In the genomic region with DNA sequence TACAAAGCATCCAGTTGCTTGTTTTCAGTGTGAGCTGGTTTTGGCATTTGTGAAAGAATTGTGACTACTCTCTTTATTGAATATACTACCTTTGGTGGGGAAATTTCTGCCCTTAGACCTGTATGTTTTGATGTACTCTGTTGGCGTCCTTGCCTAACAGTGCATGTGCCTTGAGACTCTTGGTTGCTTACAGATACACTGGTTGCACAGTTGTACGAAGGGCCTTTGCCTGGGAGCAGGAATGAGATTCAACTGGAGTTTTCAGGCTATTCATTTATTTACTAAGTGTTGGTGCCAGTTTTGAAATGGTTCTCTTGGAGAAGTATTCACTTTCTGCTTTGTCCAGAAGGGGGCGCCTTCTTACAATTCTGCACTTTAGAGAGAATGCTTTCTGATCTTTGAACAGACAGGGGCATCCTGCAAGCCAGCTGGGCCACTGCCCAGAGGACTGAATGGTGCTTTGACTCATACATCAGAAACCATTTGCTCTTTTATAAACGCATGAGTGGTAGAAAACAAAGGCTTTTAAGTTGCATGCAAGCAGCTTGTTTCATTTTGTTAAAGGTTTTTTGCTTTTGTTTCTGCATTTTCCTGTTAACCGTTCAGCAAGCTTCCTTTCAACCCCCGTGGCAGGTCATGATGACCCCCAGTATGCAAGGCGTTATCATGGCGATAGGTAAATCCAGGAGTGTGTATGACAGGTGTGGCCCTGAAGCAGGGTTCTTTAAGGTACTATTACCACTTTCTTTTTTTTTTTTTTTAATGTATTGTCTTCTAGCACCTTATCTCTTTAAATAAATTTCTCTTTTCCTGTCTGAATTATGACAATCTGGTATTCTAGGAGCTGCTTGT, we compare ENCODE assay signal across 9 mouse cellular contexts.
DNase-seq lines count a peak whose midpoint lies in the region; ATAC-seq and TF ChIP-seq lines count a peak whose summit lies in the region.
"Had no signal": no experiment of that assay in that cellular context is flagged by ENCODE, and none has a peak within 500 bp of the region (broad histone marks: within the 10 kb centered on the region; RNA-seq: fewer than 3 reads in every experiment).

No protein-coding gene starts in this region.

- TF ChIP-seq POLR2A in embryonic fibroblast, embryonic 13.5 days (IDR thresholded peaks at IDR 0.05; ENCODE audit: low read depth, low read length), result no peak

- WGBS in heart, embryonic 10.5 days, result 76% methylated on average over 8 of the region's 8 CpGs
- 73% methylated on average over 8 of the region's 8 CpGs for WGBS in heart, postnatal 0 days

- TF ChIP-seq EP300 in heart, postnatal 0 days (IDR thresholded peaks at IDR 0.05; ENCODE audit: low read depth), result no peak

- H3K9ac ChIP-seq in heart, postnatal 0 days (replicated peaks; ENCODE audit: low read depth, low read length), result no peak overlapping the region

- no peak overlapping the region for H3K27ac ChIP-seq in heart, embryonic 10.5 days
- peak overlapping the region; percentile 9; the same call in 1 of the 2 replicates for H3K27ac ChIP-seq in embryonic fibroblast, embryonic 13.5 days (ENCODE audit: insufficient read depth, low read length)
- H3K27ac ChIP-seq in heart, postnatal 0 days (ENCODE audit: low read depth), result no peak overlapping the region
- peak overlapping the region; percentile 74 for H3K27ac ChIP-seq in layer of hippocampus, adult 2 months

- peaks cover 22% of the 10 kb centered on the region for H3K36me3 ChIP-seq in heart, embryonic 10.5 days
- H3K36me3 ChIP-seq in heart, postnatal 0 days (replicated peaks; ENCODE audit: control insufficient read depth, insufficient read depth, low read length), result peaks cover 55% of the 10 kb centered on the region

- 0 out of 2 replicates have a peak, but pooled peaks have one; percentile 36 for ATAC-seq in heart, postnatal 0 days (ENCODE audit: insufficient read depth, low read depth)

- H3K4me2 ChIP-seq in heart, postnatal 0 days (ENCODE audit: low read depth, low read length), result no peak overlapping the region

- DNase-seq in heart, adult 11 months, result peak; percentile 95
- no peak for DNase-seq in heart, embryonic 10.5 days (ENCODE audit: low spot score)
- peak; percentile 95 for DNase-seq in brain, adult 2 months (ENCODE audit: low read depth, low spot score)
- DNase-seq in heart, postnatal 0 days (ENCODE audit: low spot score), result peak; percentile 45
- peak; percentile 85 to 89 for DNase-seq in layer of hippocampus, adult 2 months (ENCODE audit: low spot score in 2 of 2)
- DNase-seq in lung, postnatal 25 days (ENCODE audit: low spot score), result peak; percentile 42
- DNase-seq in retina, postnatal 7 days (ENCODE audit: low read depth, low spot score), result peak; percentile 49

- H3K27me3 ChIP-seq in heart, embryonic 10.5 days (ENCODE audit: insufficient read depth, poor library complexity, severe bottlenecking), result no peaks in the 10 kb centered on the region
- no peaks in the 10 kb centered on the region for H3K27me3 ChIP-seq in heart, postnatal 0 days (ENCODE audit: control insufficient read depth, insufficient read depth, low read length)
- H3K27me3 ChIP-seq: megakaryocyte, embryonic 14.5 days had no signal

- no peaks in the 10 kb centered on the region for H3K4me1 ChIP-seq in heart, embryonic 10.5 days
- no peaks in the 10 kb centered on the region for H3K4me1 ChIP-seq in embryonic fibroblast, embryonic 13.5 days (ENCODE audit: control insufficient read depth, insufficient read depth, low read length)
- no peaks in the 10 kb centered on the region for H3K4me1 ChIP-seq in heart, postnatal 0 days (ENCODE audit: control insufficient read depth, insufficient read depth)

- no peak for TF ChIP-seq CTCF in embryonic fibroblast, embryonic 13.5 days (IDR thresholded peaks at IDR 0.05; ENCODE audit: borderline replicate concordance, insufficient read depth, low read length)
- TF ChIP-seq CTCF in heart, postnatal 0 days (IDR thresholded peaks at IDR 0.05; ENCODE audit: low read depth), result peak; percentile 19; the same call in 1 of the 2 replicates
- peak; percentile 93 for TF ChIP-seq CTCF in layer of hippocampus, adult 2 months (conservative IDR thresholded peaks at IDR 0.05)

- H3K9me3 ChIP-seq in heart, embryonic 10.5 days, result no peaks in the 10 kb centered on the region
- H3K9me3 ChIP-seq in heart, postnatal 0 days (replicated peaks; ENCODE audit: control insufficient read depth, low read length), result no peaks in the 10 kb centered on the region
- H3K9me3 ChIP-seq: megakaryocyte, embryonic 14.5 days had no signal

- H3K4me3 ChIP-seq in heart, embryonic 10.5 days, result no peak overlapping the region
- H3K4me3 ChIP-seq in embryonic fibroblast, embryonic 13.5 days (ENCODE audit: insufficient read depth, low read length), result no peak overlapping the region
- no peak overlapping the region for H3K4me3 ChIP-seq in heart, postnatal 0 days (ENCODE audit: low read depth, low read length)
- H3K4me3 ChIP-seq in layer of hippocampus, adult 2 months, result peak overlapping the region; percentile 1; the same call in 1 of the 2 replicates
- H3K4me3 ChIP-seq: megakaryocyte, embryonic 14.5 days had no signal

Comparison
In these comparisons a context has a peak if more than half of its experiments do, and no peak if none do; other contexts are left out.
1. H3K27ac ChIP-seq: peak in embryonic fibroblast, embryonic 13.5 days (single experiment) and layer of hippocampus, adult 2 months (single experiment); none in heart, embryonic 10.5 days (single experiment) and heart, postnatal 0 days (single experiment).